Mouse (Mus musculus) right cerebral cortex, postnatal 36 days (tissue): ENCODE measurements at regions not wholly inside any gene's neighbourhood (a gene's known extent, or its start where the extent isn't known, plus 50 kb on each side); places are given as distances from the start of the nearest gene placed in this dataset.
A peak's percentile ranks its signal among the peaks of the same experiment; 100 is the strongest.
"Not testable (repeated sequence)": the region's sequence is repeated elsewhere in the genome, so short reads cannot be mapped to it uniquely, and the experiment has no call there.

Experiments
- DNase-seq, 2 experiments: peaks; one replicate each; pipeline ENCODE4 v3.0.0; 2022; ENCODE audit warnings: low spot score in 2 of 2, mixed read lengths in 1 of 2

GRCm38 (mm10) chr6:103809986-103810341, 299.6 kb downstream of the Chl1 start:
- DNase-seq, result no peak

GRCm38 (mm10) chr6:103810342-103811001, 300.1 kb downstream of the Chl1 start:
- DNase-seq, result peak in 1 of 2 experiments; percentile 23

- DNase-seq, result not testable (repeated sequence)
Observed at GRCm38 (mm10) chr6:103816396-103816795, 306.0 kb downstream of the Chl1 start.

- no peak for DNase-seq
Observed at GRCm38 (mm10) chr6:103826042-103826441, 315.7 kb downstream of the Chl1 start.

- no peak for DNase-seq
Observed at GRCm38 (mm10) chr6:103827623-103828022, 317.2 kb downstream of the Chl1 start.

GRCm38 (mm10) chr6:103828866-103829265, 318.5 kb downstream of the Chl1 start:
- DNase-seq, result no peak

GRCm38 (mm10) chr6:103832301-103832700, 321.9 kb downstream of the Chl1 start:
- no peak for DNase-seq

- no peak for DNase-seq
Observed at GRCm38 (mm10) chr6:103832808-103833207, 322.4 kb downstream of the Chl1 start.

GRCm38 (mm10) chr6:103833501-103834132, 323.2 kb downstream of the Chl1 start:
- peak; percentile 46 to 54 for DNase-seq

GRCm38 (mm10) chr6:103834726-103835229, 324.4 kb downstream of the Chl1 start:
- no peak for DNase-seq

GRCm38 (mm10) chr6:103859787-103860186, 349.4 kb downstream of the Chl1 start:
- no peak for DNase-seq

- DNase-seq, result no peak
Observed at GRCm38 (mm10) chr6:103893455-103893854, 383.1 kb downstream of the Chl1 start.

GRCm38 (mm10) chr6:103924504-103924903, 414.1 kb downstream of the Chl1 start:
- DNase-seq, result no peak

- peak in 1 of 2 experiments; percentile 43 for DNase-seq
Observed at GRCm38 (mm10) chr6:103927094-103927493, 416.7 kb downstream of the Chl1 start.

- no peak for DNase-seq
Observed at GRCm38 (mm10) chr6:103940345-103940744, 430.0 kb downstream of the Chl1 start.

GRCm38 (mm10) chr6:103944361-103944760, 434.0 kb downstream of the Chl1 start:
- DNase-seq, result peak in 1 of 2 experiments; percentile 7

GRCm38 (mm10) chr6:103947474-103947873, 437.1 kb downstream of the Chl1 start:
- DNase-seq, result no peak

- DNase-seq, result no peak
Observed at GRCm38 (mm10) chr6:103953134-103953771, 442.9 kb downstream of the Chl1 start.

GRCm38 (mm10) chr6:103959002-103959401, 448.6 kb downstream of the Chl1 start:
- DNase-seq, result no peak

- no peak for DNase-seq
Observed at GRCm38 (mm10) chr6:103967811-103968420, 457.5 kb downstream of the Chl1 start.

GRCm38 (mm10) chr6:103999186-103999585, 488.8 kb downstream of the Chl1 start:
- no peak for DNase-seq

- DNase-seq, result peak; percentile 61 to 71
Observed at GRCm38 (mm10) chr6:104028439-104029091, 464.0 kb upstream of the Cntn6 start.
